Mouse (Mus musculus) T-cell, adult 66 days (primary cell): ENCODE data around the gene Gpr65. TPM values are rescaled to one million over a fixed set of nuclear protein-coding genes. Genes with fewer than 3 reads are reported as not detected.

Source experiments
- total RNA-seq, 2 experiments: library from RNA; stranded (reverse); gene quantifications; 3 replicates in 1 of 2; 4 replicates in 1 of 2; pipeline ENCODE4 v1.2.4; 2023

Gene Gpr65
- total RNA-seq = 10 to 100 TPM; 25.5 to 30.9 TPM

DNA sequence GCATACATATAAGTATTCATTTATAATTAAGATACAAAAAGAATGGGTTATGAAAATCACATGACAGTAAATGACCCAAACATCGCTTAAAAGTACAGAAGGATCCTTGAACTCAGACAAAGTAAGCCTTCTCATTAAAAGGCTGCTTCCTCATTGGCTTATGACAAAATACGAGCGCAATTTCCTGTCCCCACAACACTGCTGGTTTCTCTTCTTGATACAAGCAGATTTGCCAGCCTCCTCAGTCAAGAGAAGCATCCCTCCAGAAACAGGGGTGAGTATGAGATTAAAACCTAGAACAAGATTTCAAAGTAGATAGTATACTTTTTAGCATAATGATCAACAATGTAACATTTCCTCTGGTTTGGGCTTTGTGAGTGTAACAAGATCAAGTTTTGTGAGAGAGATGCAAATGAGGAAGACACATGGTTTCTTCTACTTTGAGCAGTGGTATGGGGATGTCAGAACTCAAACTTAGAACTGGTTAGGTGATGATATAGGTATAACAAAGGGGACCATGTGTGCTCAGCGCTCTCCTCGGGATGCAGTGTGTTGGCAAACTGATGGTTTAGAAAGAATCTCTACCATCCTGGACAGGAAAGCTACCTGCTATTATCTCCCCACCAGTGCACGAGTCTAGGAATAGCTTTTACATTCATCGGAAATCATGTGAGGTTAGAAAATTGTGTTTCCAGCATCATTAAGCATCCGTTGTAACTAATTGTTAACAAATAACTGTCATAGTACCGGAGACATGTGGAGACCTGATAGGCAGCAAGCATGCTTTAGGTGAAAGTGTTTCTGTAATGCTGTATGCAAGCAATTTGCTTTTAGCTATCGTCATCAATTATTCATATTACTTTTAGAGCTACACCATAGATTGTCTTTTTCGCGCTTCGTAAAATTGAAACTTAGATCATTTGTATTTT, at the start of gene Gpr65:
Gpr65 (plus strand) TSS at position 195 of the 929 bp plus-strand sequence.

DNA sequence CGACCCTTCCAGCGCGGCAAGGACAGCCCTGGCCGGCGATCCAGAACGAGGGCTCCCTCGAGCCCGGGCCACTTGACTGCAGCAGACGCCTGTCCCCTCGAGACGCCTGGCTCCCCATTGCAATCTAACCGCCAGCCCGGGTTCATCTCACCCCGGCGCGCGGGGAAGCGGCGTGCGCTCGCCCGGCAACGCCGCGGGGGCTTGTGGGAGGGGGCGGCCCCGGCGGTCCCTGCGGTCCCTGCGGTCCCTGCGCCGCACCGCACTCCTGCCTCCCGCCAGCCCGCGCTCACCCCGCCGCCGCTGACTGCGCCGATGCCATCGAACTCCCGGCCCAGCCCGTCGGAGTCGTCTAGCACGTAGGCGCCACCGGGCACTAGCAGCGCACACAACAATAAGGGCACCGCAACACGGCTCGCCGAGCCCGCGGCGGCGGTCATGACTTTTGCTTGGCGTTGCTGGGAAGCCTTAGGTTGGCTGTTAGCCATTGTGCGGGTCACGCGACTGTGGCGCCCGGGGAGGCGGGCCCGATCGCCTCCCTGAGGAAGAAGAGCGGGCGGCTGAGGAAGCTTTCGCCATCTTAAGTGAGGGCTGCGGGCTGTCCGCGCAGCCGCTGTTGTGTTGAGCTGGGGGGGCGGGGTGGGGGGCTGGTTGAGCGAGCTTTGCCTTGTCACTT, 9.5 kb upstream of the Gpr65 start, which contains the start of gene Galc:
Galc (minus strand) TSS at position 615 of the 673 bp plus-strand sequence.

Other genes starting within 250 kb of the Gpr65 start
- 1 to 10 TPM; 7.6 to 8.9 TPM for gene Galc, start 9.2 kb upstream of the Gpr65 start, total RNA-seq